Mouse (Mus musculus) spleen, adult 18-20 months (tissue): ENCODE data around the gene H2-Ke6.

Experiments
- DNase-seq, 2 experiments: peaks; one replicate each; pipeline ENCODE4 v3.0.0; 2022; ENCODE audit warnings: mixed read lengths in 2 of 2

H2-Ke6 gene

DNA sequence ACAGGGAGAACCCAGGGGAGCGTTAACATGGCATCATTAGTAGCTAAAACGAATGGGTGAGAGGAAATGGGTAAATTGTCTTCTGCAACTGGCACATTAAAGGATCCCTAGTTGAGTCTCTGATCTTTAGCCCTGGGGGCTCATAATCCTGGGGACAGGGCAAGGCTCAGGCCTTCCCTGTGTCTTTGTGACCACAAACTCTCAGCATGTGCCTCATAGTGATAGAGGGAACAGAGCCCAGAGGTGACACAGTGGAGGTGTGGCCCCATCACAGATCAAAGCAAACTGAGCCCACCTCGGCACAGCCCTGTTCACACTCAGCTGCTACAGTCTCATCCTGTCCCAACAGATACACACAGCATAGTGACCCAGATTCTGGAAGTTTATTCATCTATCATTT lies 32.2 kb downstream of the H2-Ke6 start:
- DNase-seq, result no peak

DNA sequence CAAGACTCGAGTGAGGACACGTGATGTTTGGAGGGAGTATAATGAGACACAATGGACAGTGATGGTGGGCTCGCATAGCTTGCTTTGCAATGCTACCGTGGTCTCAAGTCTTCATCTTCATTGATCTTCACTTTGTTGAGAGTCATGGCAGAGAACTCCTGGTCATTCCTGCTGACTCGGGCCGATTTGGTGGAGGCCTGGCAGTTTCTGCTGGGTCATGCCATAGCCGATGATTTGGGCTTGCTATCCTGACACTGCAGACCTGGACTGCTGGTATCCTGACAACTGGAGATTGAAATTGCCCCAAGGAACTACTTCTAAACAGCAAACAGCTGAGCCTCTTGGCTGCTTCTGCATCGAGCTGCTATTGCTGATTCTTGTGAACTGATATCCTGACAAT lies 32.9 kb downstream of the H2-Ke6 start:
- no peak for DNase-seq

DNA sequence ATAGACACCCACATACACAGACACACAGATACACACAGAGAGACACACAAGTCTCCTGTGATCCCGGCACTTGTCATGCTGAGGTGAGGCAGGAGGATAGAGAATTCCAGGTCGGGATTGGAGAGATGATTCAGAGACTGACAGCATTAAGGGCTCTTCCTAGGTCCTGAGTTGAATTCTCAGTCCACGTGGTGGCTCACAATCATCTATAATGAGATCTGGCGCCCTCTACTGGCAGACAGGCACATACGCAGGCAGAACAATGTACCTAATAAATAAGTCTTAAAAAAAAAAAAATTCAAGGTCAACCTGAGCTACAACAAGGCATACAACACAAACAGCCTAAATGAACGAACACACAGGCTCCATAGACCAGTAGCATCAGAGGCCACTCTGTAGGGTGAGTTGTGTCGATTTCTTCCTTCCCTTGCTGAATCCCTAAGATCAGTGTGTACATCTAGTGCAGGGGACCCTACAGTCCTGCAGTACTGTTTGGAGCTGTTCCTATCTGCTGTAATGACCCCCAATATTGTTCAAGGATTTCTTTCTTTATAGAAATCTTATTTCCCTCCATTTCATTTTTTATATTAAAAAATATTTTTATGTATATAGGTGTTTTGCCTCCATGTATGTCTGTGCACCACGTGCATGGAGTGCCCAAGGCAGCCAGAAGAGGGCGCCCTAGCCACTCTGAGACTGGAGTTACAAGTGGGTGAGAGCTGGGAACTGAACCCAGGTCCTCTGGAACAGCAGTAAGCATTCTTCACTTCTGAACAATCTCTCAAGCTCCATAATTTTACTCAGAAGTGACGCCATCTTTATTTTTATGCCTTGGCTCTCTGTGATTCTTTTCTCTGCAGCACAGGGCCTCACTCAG lies 35.8 kb downstream of the H2-Ke6 start:
- DNase-seq, result peak in 1 of 2 experiments; percentile 67

DNA sequence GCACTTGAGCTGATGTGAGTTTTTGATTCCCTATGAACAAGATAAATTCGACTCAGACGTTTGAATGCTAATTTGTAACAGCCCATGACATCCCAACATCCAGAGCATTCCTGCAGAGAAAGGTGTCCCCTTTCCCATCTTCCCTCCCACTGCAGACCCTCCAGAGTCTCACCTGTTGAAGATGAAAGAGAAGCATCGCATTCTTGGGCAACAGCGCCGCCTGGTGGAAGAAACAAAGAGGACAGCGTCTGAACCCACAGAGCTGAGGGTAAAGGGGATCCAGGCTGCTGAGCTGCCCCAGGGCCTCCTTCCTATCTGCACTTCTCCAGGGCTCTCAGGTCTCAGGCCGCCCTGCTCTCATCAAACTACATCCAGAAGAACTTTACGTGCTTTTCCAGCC lies 45.7 kb downstream of the H2-Ke6 start:
- peak; percentile 57 to 76 for DNase-seq

DNA sequence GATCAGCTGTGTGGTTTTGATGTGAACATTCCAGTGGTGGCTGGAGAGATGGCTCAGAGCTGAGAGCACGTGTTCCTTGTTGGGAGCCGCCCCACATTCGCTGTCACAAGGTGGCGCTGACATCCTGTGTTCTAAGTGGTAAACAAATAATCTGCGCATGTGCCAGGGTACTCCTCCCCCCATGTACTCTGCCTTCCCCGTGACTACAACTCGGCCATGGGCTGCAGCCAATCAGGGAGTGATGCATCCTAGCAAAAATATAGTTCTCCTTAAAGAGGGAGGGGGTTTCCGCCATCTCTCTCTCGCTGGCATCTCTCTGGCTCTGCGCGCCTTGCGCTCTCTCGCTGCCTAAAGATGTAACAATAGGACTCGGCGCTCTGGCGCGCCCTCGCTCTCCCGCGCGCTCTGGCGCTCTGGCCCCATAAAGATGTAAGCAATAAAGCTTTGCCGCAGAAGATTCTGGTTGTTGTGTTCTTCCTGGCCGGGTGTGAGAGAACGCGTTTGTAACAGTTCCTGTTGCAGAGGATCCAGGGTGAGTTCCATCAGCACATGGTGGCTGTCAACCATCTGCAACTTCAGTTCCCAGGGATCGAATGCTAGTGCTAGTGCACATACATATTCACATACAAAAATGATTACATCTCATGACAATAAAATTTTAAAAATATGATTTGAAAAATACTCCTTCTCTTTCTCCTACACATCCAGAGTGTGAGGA lies 46.5 kb downstream of the H2-Ke6 start:
- peak; percentile 79 for DNase-seq

DNA sequence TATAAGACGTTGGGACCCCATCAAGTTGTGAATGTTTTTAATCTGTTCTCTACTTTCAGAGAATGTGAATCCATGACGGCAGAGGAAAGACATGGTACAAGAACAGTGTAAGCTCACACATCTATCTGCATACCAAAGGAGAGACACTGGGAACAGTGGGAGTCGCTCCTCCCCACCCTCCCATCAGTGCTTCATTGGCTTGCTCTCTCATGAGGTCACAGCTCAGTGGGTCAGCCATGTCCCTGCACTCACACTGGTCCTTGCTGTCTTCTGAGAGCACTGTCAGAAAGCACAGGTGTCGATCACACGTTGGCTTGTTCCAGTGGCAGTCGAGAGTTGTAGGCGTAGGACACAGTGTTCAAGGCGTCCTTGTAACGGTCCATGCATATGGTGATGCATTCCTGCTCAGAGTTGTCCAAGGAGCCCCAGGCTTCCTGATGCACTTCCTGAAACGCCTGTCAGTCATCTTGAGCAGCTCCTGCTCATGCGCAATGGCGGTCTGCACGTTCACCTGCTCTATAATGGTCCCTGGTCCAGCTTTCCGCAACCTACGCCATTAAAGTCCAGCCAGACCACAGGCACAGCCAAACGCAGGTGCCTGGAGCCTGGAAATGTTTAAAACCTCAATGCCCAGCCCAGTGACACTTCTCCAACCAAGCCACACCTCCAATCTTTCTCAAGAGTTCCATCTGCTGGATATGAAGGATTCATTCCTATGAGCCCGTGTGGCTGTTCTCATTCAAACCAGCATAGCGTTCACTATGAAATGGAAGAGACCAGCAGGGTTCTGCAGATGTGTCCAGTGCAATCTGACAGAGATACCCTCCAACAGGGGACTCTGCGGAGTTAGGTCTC lies 47.5 kb downstream of the H2-Ke6 start:
- DNase-seq, result no peak

DNA sequence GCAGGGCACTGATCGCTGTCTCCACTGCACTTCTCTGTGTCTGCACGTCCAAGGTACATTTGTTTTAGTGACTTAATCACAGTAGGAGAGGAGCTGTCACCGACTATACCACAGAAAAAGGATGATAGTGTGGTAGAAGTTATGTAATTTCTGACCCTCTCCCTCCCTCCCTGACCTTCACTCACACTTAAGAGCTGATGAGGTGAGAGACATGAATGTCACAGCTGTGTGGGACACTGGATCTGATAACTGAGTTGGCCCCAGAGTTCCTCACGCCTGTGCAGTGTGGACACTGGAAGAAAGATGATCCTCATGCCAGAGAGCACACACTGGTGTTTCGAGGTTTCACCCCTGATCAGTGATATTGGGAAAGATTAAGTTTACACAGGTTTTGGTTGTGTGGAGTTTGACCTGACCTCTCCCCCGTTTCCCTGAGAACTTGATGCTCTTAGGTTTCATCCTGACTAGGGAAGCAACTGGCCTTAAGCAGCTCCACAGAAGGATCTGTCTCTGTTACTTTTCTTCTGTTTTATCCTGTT lies 48.3 kb downstream of the H2-Ke6 start:
- no peak for DNase-seq

DNA sequence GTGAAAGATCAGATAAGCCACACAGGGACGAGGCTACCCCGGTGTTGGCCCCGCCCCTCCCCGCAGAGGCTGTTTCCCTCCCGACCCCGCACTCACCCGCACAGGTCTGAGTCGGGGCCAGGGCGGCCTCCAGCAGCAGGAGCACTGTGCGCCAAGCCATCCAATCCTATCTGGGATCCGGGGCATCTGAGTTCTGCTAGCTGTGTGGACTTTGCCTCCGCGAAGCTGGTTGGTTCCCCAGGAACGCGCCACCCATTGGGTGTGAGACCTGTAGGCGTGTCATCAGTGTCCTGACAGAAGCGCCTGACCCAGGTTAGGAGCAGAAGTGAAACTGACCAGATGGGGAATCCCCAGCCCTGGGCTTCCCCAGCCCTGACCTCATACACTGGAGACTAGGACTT lies 49.2 kb downstream of the H2-Ke6 start:
- peak; percentile 79 to 83 for DNase-seq

DNA sequence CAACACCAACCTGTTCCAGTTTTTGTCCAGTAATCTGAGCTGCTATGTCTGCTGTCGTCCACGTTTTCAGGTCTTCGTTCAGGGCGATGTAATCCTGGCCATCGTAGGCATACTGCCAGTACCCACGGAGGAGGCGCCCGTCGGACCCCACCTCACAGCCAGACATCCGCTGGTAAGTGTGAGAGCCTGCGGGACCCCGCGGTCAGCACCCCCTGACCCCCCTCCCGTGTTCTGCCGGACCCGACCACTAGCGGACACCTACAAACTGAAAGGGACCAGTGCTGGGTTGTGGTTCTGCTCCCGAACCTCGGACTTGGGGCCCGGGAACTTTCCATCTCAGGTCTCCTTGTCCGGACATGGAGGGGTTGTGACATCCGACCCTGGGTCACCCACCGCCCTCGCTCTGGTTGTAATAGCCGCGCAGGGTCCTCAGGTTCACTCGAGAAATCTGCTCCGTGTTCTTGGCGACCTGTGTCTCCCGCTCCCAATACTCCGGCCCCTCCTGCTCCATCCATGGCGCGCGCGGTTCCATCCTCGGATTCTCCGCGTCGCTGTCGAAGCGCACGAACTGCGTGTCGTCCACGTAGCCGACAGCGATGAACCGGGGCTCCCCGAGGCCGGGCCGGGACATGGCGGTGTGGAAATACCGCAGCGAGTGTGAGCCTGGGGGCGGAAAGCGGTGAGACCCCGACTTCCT lies 49.9 kb downstream of the H2-Ke6 start:
- DNase-seq, result no peak
